Mouse (Mus musculus) small intestine, adult 2 months (tissue): Measurements from ENCODE around the gene Cd59b.

Source experiments
- CTCF ChIP-seq: fragments of 200-500 bp; IDR thresholded peaks from 2 replicates; pipeline ENCODE4 v1.5.1; 2012; ENCODE audit warnings: low read depth, mild to moderate bottlenecking, control low read depth, inconsistent platforms, low read length, moderate library complexity, mixed read lengths; ENCODE audit not compliant: insufficient replicate concordance, insufficient read length; ENCODE audit errors: extremely low read depth
- POLR2A ChIP-seq: fragments of 200-500 bp; IDR thresholded peaks from 2 replicates; pipeline ENCODE4 v1.6.1; 2012; ENCODE audit warnings: low read depth, mild to moderate bottlenecking, control low read depth, inconsistent platforms, low read length, moderate library complexity

DNA sequence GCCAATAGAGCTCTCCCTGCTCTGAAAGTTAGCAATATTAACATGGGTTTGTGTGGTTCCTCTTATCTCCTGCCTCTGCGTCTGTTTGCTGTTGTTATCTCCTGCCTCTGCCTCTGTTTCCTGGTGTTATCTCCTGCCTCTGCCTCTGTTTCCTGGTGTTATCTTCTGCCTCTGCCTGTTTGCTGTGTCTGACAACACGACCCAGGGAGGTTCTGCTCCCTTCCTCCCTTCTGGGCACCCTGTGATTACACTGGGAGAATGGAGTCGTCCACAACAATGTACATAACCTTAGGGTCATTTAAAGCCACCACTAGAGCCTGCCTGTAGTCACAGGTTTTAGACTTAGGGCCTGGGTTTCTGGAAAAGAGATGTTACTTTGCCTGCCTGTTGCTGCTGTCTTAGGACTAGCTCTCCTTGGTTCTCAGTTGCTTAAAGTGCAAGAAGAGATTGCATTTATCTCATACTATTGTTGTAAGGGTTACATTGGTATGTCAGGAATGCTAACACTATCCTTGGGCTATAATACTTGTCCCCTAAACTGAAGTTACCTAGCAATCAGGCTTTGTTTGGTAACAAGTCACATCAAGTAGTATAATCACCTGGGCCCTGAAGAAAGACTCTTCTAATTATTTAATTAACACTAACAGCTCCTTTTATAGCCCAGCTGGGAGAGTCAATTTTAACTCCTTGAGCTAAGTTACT lies 29.0 kb downstream of the Cd59b start:
- TF ChIP-seq POLR2A (no peak), CTCF (no peak)
